Mouse (Mus musculus): ENCODE measurements around the gene Fam172a.

- peak; percentile 50; the same call in 1 of the 2 replicates for TF ChIP-seq CTCF (IDR thresholded peaks at IDR 0.05; ENCODE audit: control insufficient read depth, insufficient read depth, insufficient replicate concordance, low read depth, low read length)
- TF ChIP-seq POLR2A (IDR thresholded peaks at IDR 0.05; ENCODE audit: control insufficient read depth, low read depth, low read length) = no peak
Measured at GRCm38 (mm10) chr13:78200991-78201870, 499.4 kb downstream of the Fam172a start.

Measured in testis, adult 2 months (tissue).